15 mouse cellular contexts compared by ENCODE assay signal in the genomic region with DNA sequence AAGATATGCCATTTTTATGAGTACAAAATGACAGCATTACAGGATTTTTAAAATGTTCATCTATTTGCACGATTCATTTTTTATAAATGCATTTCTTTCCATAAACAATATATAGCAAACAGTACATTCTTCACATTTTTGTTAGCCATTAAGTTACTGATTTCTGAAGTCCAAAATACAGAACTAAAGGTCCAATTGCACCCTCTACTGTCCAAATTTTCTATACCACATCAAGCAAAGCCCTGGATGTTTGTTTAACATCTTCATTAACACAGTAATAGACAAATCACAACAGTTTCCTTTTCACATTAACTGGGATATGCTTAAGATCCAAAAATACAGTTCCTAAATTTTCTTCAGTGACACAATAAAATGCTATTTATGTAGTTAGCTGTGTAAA.
DNase-seq lines count a peak whose midpoint lies in the region; ATAC-seq and TF ChIP-seq lines count a peak whose summit lies in the region.
"Had no signal": no experiment of that assay in that cellular context is flagged by ENCODE, and none has a peak within 500 bp of the region (broad histone marks: within the 10 kb centered on the region; RNA-seq: fewer than 3 reads in every experiment).

No protein-coding gene starts in this region.

- H3K4me2 ChIP-seq in forebrain, postnatal 0 days (ENCODE audit: low read depth) = no peak overlapping the region
- H3K4me2 ChIP-seq in forebrain, embryonic 12.5 days = no peak overlapping the region
- H3K4me2 ChIP-seq: embryonic facial prominence, embryonic 15.5 days; neural tube, embryonic 12.5 days; stomach, embryonic 15.5 days had no signal

- H3K9ac ChIP-seq in forebrain, postnatal 0 days = no peak overlapping the region
- H3K9ac ChIP-seq in forebrain, embryonic 12.5 days = no peak overlapping the region
- H3K9ac ChIP-seq: embryonic facial prominence, embryonic 15.5 days; neural tube, embryonic 12.5 days; stomach, embryonic 15.5 days had no signal

- H3K27ac ChIP-seq in forebrain, postnatal 0 days (ENCODE audit: low read depth, low read length) = no peak overlapping the region
- no peak overlapping the region for H3K27ac ChIP-seq in forebrain, embryonic 12.5 days
- no peak overlapping the region for H3K27ac ChIP-seq in layer of hippocampus, adult 2 months
- H3K27ac ChIP-seq: embryonic facial prominence, embryonic 15.5 days; neural tube, embryonic 12.5 days; stomach, embryonic 15.5 days had no signal

- no peak; the same call in 1 of the 2 replicates for ATAC-seq in forebrain, postnatal 0 days
- no peak for ATAC-seq in forebrain, embryonic 12.5 days (ENCODE audit: low FRiP score)
- ATAC-seq: activated CD4-positive, CD25-positive, alpha-beta regulatory T cell, adult 4 months had no signal

- no peaks in the 10 kb centered on the region for H3K27me3 ChIP-seq in forebrain, postnatal 0 days (ENCODE audit: insufficient read depth, low read length)
- H3K27me3 ChIP-seq in forebrain, embryonic 12.5 days = no peaks in the 10 kb centered on the region
- H3K27me3 ChIP-seq: embryonic facial prominence, embryonic 15.5 days; megakaryocyte, embryonic 14.5 days; neural tube, embryonic 12.5 days; stomach, embryonic 15.5 days had no signal

- no peaks in the 10 kb centered on the region for H3K9me3 ChIP-seq in forebrain, postnatal 0 days (ENCODE audit: low read length)
- no peaks in the 10 kb centered on the region for H3K9me3 ChIP-seq in forebrain, embryonic 12.5 days
- H3K9me3 ChIP-seq: embryonic facial prominence, embryonic 15.5 days; megakaryocyte, embryonic 14.5 days; neural tube, embryonic 12.5 days; stomach, embryonic 15.5 days had no signal

- peak; percentile 77 for TF ChIP-seq CTCF in forebrain, postnatal 0 days (IDR thresholded peaks at IDR 0.05; ENCODE audit: low read depth)
- peak; percentile 89 for TF ChIP-seq CTCF in layer of hippocampus, adult 2 months (conservative IDR thresholded peaks at IDR 0.05)

- DNase-seq in forebrain, postnatal 0 days = peak; percentile 69
- DNase-seq in layer of hippocampus, adult 2 months (ENCODE audit: low spot score in 2 of 2) = peak in 1 of 2 experiments; percentile 33
- DNase-seq in layer of hippocampus, adult 8-10 months (ENCODE audit: low spot score in 2 of 2) = no peak
- DNase-seq in CD4-positive helper T cell, adult 2 months (ENCODE audit: low read depth, low spot score) = peak; percentile 7
- DNase-seq in embryo, embryonic 10.5 days (ENCODE audit: low spot score) = peak; percentile 69
- DNase-seq in thymus, adult 18-20 months = no peak
- DNase-seq in c-Kit-positive CD71-positive TER-119-positive erythroid progenitor cells, embryonic 14.5 days (ENCODE audit: low spot score) = no peak
- DNase-seq: heart, postnatal 14 days; kidney, postnatal 4 days had no signal

- no peaks in the 10 kb centered on the region for H3K4me1 ChIP-seq in forebrain, postnatal 0 days (ENCODE audit: insufficient read depth)
- no peaks in the 10 kb centered on the region for H3K4me1 ChIP-seq in forebrain, embryonic 12.5 days
- H3K4me1 ChIP-seq: embryonic facial prominence, embryonic 15.5 days; megakaryocyte, embryonic 14.5 days; neural tube, embryonic 12.5 days; stomach, embryonic 15.5 days had no signal

- no peak overlapping the region for H3K4me3 ChIP-seq in forebrain, postnatal 0 days (ENCODE audit: low read depth, low read length)
- no peak overlapping the region for H3K4me3 ChIP-seq in forebrain, embryonic 12.5 days (replicated peaks)
- no peak overlapping the region for H3K4me3 ChIP-seq in layer of hippocampus, adult 2 months
- H3K4me3 ChIP-seq: embryonic facial prominence, embryonic 15.5 days; megakaryocyte, embryonic 14.5 days; neural tube, embryonic 12.5 days; stomach, embryonic 15.5 days had no signal

- no peaks in the 10 kb centered on the region for H3K36me3 ChIP-seq in forebrain, postnatal 0 days (ENCODE audit: insufficient read depth)
- H3K36me3 ChIP-seq in forebrain, embryonic 12.5 days (replicated peaks) = no peaks in the 10 kb centered on the region
- H3K36me3 ChIP-seq: embryonic facial prominence, embryonic 15.5 days; neural tube, embryonic 12.5 days; stomach, embryonic 15.5 days had no signal

- 30% methylated on average over 1 of the region's 1 CpGs for WGBS in forebrain, postnatal 0 days
- WGBS in forebrain, embryonic 12.5 days = 47% methylated on average over 1 of the region's 1 CpGs

Comparison
In these comparisons a context has a peak if more than half of its experiments do, and no peak if none do; other contexts are left out.
1. DNase-seq: peak in forebrain, postnatal 0 days (single experiment), CD4-positive helper T cell, adult 2 months (single experiment) and embryo, embryonic 10.5 days (single experiment); none in layer of hippocampus, adult 8-10 months (0 of 2), thymus, adult 18-20 months (0 of 2) and c-Kit-positive CD71-positive TER-119-positive erythroid progenitor cells, embryonic 14.5 days (single experiment).